Mouse (Mus musculus) Patski (cell line): ENCODE results near the gene Pole3. TPM values are rescaled to one million over a fixed set of nuclear protein-coding genes. Genes with fewer than 3 reads are reported as not detected.
"Not testable (repeated sequence)": the region's sequence is repeated elsewhere in the genome, so short reads cannot be mapped to it uniquely, and the experiment has no call there.

Source experiments
- ATAC-seq: fragments of 100-300 bp; one replicate; pipeline ENCODE4 v1.8.0; 2021
- CTCF ChIA-PET: fragments of 350-600 bp; sonication (Branson Sonifier 250); formaldehyde crosslinking; loops from one replicate; lab custom pipeline; 2022; ENCODE audit warnings: inconsistent platforms; lab: Charles Lee
- POLR2A ChIA-PET: fragments of 350-600 bp; sonication (Branson Sonifier 250); formaldehyde crosslinking; loops from one replicate; lab custom pipeline; 2022; ENCODE audit warnings: antibody characterized with exemption, inconsistent platforms; lab: Charles Lee
- DNase-seq: peaks from one replicate; pipeline ENCODE4 v3.0.0-alpha.2; 2011; ENCODE audit warnings: low read depth, low spot score
- H3K27me3 ChIP-seq: fragments of 371-371 bp; one replicate; pipeline ENCODE4 v1.5.1; 2021
- CTCF ChIP-seq: fragments of 100-300 bp; IDR thresholded peaks from one replicate; pipeline ENCODE4 v1.5.1; 2021
- in situ Hi-C: fragments of 300-500 bp; cut with MboI; formaldehyde crosslinking; loops from 3 replicates; pipeline ENCODE4 v1.11.1; 2018; ENCODE audit warnings: low pct_unique_long_range_greater_than_20kb, mixed read lengths
- polyA plus RNA-seq: library from polyadenylated mRNA; unstranded; gene quantifications from one replicate; pipeline ENCODE4 v1.2.3, GENCODE M21; 2021

The Pole3 gene
- polyA plus RNA-seq, 1 experiment from 2014 or later, result 36.4 TPM

DNA sequence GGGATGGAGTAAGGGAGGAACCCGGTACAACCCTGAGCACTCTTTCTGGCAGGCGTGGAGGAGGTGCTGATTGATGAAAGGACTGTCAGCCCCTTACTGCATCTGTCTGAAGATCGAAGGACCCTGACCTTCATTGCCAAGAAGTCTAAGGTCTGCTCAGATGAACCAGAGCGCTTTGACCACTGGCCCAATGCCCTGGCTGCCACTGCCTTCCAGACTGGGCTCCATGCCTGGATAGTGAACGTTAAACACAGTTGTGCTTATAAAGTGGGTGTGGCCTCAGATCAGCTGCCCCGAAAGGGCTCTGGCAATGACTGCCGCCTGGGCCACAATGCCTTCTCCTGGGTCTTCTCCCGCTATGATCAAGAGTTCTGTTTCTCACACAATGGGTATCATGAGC, 28.9 kb downstream of the Pole3 start:
- ATAC-seq (no peak), DNase-seq (no peak)
- CTCF ChIA-PET, result no interaction called here
- H3K27me3 ChIP-seq, result no peaks in the 10 kb centered on the region
- POLR2A ChIA-PET, result no interaction called here
- in situ Hi-C loops, result no loop called here
- TF ChIP-seq CTCF, result no peak

DNA sequence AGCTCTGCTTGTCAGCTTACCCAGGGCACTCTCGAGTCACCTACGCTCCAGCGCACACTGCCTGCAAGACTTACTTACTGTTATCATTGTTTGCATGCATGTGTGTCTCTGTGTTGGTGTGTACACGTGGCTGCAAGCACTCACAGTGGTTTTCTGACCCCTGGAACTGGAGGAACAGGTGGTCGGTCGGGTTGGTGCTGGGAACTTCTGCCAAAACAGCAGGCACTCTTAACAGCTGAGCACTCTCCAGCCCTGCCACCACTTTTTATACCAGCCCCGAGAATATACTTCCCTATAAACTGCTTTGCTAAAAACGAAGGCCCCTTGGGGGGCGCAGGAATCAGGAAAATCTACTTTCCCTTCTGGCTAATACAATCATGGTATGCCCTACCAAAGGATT, 30.6 kb downstream of the Pole3 start:
- TF ChIP-seq CTCF, result no peak
- ATAC-seq (no peak), DNase-seq (no peak)
- no peaks in the 10 kb centered on the region for H3K27me3 ChIP-seq
- ChIA-PET CTCF (interaction anchor here (1.2 to 1.7 kb wide), 2 partner anchors 9 to 39 kb away, joined by 4 read pairs; no protein-coding TSS in a partner anchor), POLR2A (no interaction called here)
- in situ Hi-C loops, result no loop called here

DNA sequence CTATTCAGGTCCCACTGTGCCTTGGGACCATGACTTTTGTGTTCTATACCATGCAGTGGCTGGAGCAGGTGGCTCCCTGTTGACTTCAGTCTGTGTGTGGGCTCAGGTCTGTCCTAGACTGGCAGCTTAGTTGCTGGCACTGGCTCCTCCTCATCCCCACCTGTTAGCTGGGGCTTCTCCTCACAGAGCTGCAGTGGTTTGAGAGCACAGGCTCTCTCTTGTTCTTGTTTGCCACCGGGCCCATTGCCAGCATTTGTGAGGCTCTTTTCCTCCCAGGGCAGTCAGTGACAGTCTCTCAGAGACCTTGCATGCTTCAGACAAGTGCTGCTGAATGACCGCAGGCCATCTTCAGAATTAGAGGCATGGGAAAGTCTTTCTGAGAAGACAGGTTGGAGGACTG, 32.2 kb downstream of the Pole3 start:
- CTCF ChIA-PET, result no interaction called here
- ATAC-seq, result no peak
- TF ChIP-seq CTCF, result no peak
- no peak for DNase-seq
- in situ Hi-C loops, result no loop called here
- no peaks in the 10 kb centered on the region for H3K27me3 ChIP-seq
- POLR2A ChIA-PET, result no interaction called here

DNA sequence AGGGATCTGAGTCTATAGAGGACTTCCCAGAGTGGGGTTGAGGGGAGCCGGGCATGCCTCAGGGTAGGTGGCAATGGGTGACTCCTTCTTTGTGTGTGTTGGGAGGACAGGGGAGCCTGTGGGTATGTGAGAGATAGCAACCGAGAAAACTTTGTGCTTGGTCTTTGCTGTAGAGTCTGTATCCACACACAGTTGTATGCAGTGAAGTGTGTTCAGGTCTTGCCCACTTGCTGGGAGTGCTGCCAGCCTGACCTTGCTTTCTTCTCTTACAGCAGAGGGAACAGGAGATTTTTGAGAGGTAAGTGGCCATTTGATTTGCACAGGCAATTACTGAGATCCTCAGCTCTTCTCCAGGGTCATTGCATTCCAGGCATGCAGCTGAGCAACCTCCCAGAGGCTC, 37.0 kb downstream of the Pole3 start:
- in situ Hi-C loops, result no loop called here
- ATAC-seq, result no peak
- CTCF ChIA-PET, result no interaction called here
- no peaks in the 10 kb centered on the region for H3K27me3 ChIP-seq
- POLR2A ChIA-PET, result no interaction called here
- TF ChIP-seq CTCF, result no peak
- no peak for DNase-seq

DNA sequence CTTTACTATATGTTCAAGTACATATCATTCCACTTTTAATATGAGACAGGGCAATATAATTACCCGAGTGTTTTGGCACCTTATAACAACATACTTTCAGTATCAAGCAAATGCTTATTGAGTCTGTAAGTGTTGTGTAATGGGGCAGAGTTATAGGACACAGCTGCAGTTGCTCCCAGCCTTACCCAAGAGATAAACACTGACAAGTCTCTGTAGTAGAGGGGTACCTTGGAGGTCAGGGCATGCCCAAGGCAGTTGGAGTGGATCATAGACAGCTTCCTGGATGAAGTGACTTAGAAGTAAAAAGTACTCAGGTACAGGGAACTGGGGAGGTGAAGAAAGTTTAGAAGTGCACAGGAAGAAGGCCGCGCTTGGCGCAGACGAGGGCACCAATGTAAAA, 37.7 kb downstream of the Pole3 start:
- in situ Hi-C loops, result no loop called here
- no peak for DNase-seq
- H3K27me3 ChIP-seq, result no peaks in the 10 kb centered on the region
- POLR2A ChIA-PET, result interaction anchor here (0.9 kb wide), 1 partner anchor 12 kb away, joined by 4 read pairs; no protein-coding TSS in a partner anchor
- no peak for ATAC-seq
- CTCF ChIA-PET, result no interaction called here
- no peak for TF ChIP-seq CTCF

DNA sequence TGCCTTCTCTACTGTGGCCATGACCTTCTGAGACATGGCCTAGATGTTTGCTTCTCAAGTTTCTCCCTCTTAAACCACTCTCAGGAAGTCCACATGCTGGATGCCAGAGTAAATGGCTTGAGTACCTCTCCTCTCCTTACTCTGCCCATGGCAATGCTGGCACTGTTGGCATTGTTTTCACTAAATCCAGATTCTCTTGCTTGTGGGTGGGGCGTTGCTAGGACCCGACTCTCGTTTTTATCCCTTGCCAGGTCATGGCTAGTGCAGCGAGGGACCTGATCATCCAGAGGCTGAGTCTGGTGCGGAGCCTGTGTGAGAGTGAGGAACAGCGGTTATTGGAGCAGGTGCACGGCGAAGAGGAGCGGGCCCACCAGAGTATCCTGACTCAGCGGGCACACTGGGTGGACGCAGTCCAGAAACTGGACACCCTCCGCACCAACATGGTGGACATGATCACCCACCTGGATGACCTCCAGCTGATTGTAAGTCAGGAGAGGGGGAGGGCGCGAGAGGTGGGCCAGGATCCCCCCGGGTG, 38.6 kb downstream of the Pole3 start:
- ATAC-seq, result no peak
- POLR2A ChIA-PET, result no interaction called here

DNA sequence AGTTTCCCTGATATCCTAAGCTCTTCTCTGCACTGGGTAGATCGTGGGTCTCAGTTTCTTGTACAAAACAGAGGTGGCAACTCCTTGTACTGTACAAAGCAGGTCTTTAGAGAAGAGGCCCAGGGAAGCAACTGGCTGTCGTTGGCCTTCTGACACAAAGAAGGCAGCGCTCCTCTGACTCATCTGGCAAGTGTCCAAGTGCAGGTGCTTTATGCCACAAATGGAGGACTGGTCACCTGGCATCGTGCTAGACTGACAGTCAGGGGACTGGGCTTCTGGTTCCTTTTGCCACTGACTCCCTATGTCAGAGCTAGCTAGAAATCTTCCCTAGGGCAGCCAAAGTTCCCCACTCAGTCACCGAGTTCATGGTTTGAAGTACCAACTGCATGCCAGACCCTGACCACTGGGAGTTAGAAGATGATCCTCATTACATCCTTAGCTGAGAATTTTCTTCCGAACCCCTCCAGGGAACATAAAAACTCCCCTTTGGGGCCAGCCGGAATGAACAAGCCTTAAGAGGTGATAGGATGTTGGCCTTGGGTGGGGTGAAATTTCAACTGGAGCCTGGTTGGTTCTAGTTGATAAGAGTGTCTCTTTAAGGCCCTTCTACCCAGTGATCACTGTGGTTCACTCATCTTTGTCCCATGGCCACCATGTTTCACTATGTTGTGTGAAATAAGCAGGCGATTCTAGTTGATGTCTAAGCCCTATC, 39.3 kb downstream of the Pole3 start:
- POLR2A ChIA-PET, result interaction anchor here (0.7 kb wide), 2 partner anchors 31 to 55 kb away, joined by 3 read pairs; no protein-coding TSS in a partner anchor
- ATAC-seq, result no peak
- no peaks in the 10 kb centered on the region for H3K27me3 ChIP-seq
- no peak for DNase-seq
- TF ChIP-seq CTCF, result no peak
- CTCF ChIA-PET, result interaction anchor here (1.0 to 1.1 kb wide), 2 partner anchors 9 to 33 kb away, joined by 3 to 4 read pairs; no protein-coding TSS in a partner anchor
- in situ Hi-C loops, result no loop called here

More for the DNA sequence above, 38.6 kb downstream of the Pole3 start:
- DNase-seq, result no peak
- H3K27me3 ChIP-seq, result no peaks in the 10 kb centered on the region
- no peak for TF ChIP-seq CTCF
- in situ Hi-C loops, result no loop called here
- CTCF ChIA-PET, result interaction anchor here (1.1 kb wide), 1 partner anchor 32 kb away, joined by 3 read pairs; no protein-coding TSS in a partner anchor

DNA sequence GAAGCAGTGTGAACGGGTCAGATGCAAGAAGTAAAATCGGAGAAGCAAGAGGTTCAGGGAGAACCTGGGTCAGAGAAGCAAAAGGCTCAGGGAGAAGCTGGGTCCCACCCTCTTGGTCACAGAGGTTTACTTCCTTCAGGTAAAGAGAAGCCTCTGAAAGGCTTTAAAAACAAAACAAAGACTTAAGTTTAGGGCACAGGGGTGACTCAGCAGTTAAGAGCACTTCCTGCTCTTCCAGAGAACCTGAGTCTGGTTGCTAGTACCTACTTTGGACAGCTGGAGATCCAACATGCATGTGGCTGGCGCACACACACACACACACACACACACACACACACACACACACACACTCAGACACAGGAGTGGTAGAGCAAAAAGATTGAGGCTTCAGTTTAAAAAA, 39.9 kb downstream of the Pole3 start:
- ChIA-PET CTCF (interaction anchor here (1.0 kb wide), 1 partner anchor 9 kb away, joined by 4 read pairs; no protein-coding TSS in a partner anchor), POLR2A (interaction anchor here (0.7 kb wide), 2 partner anchors 30 to 54 kb away, joined by 3 read pairs; no protein-coding TSS in a partner anchor)
- in situ Hi-C loops, result no loop called here
- ATAC-seq (no peak), DNase-seq (no peak)
- no peaks in the 10 kb centered on the region for H3K27me3 ChIP-seq
- no peak for TF ChIP-seq CTCF

DNA sequence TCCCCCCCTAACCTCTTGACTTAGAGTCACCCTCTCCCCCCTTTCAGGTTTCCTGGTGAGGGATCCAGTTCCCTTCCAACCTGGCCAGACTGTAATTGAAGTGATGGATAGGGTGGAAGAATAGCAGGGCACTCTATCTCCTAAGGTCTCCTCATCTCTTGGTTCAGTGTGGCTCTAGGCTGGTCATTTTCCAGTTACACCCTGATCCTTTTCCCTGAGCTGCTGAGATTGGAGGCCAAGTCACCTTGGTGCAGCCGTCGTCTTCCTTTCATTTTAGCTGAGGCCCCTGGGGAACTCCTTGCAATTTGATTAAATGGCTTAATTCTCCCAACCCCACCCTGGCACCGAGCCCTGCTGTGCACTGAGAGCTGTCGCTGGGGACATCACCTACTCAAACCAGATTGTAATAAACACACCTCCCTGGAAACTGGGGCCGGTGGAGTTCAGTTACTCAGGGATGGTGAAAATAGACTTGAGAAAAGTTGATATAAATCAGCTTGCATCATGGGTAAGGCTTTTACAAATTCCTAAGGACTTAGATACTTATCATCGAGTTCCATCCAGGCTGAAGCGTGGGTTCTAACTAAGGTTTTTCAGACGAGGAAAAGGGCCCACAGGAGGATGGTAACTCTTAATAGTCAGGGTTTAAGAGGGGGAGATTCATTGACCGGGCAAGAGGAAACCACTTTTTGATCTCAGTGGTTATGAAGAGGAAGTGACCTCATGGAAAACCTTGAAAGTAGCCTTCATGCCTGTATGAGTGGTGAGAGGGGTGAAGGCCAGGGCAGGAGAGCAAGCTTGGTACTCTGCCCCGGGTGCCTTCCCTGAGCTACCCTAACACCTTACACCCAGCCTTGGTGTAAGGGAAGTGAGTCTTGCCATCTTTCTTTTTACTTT, 43.9 kb downstream of the Pole3 start:
- no peak for DNase-seq
- ChIA-PET POLR2A (no interaction called here), CTCF (no interaction called here)
- no peaks in the 10 kb centered on the region for H3K27me3 ChIP-seq
- in situ Hi-C loops, result no loop called here
- TF ChIP-seq CTCF, result no peak
- no peak for ATAC-seq

DNA sequence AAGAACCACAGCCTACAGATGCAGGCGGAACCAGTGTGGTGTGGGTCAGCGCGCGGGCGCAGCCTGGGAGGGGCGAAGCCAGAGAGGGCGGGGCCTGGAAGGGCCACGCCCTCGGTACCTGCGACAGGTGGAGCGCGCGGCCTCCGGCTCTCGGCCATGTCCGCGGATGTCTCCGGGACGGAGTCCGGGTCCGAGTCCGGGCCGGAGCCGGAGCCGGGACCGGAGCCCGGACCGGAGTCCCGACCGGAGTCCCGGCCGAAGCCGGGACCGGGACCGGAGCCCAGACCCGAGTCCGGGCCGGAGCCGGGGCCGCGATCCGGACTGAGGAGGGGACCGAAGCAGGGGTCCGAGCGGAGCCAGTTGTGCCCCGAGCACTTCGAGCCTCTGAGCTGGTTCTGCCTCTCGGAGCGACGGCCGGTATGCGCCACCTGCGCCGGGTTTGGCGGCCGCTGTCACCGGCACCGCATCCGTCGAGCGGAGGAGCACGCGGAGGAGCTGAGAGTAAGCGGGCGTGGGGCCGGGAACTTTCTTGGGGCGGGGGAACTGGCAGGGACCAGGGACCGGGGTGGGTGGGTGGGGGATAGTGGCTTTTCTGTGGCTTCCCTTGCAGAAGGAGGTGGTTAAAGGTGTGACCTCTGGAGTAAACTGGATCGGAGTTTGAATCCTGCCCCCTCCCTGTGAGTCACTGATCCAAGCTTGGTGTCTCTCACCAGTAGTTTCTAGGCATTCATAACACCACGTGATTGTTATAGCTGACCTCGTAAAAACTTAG, 44.7 kb downstream of the Pole3 start, which contains the start of gene Bspry:
Gene Bspry (plus strand): TSS at position 117 of the 772 bp plus-strand sequence.
- in situ Hi-C loops, result no loop called here
- no peak for TF ChIP-seq CTCF
- ATAC-seq (no peak), DNase-seq (no peak)
- ChIA-PET POLR2A (no interaction called here), CTCF (no interaction called here)
- no peaks in the 10 kb centered on the region for H3K27me3 ChIP-seq

DNA sequence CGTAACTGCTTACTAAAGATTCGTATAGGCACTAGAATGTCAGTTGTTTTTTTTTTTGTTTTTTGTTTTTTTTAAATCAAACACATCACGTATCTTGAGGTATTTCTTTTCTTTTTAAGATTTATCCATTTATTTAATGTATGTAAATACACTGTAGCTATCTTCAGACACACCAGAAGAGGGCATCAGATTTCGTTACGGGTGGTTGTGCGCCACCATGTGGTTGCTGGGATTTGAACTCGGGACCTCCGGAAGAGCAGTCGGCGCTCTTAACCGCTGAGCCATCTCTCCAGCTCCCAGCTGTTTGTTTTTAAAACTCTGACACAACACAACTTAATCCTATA, 45.3 kb downstream of the Pole3 start:
- DNase-seq, in situ Hi-C loops, CTCF ChIA-PET, ATAC-seq, H3K27me3 ChIP-seq, POLR2A ChIA-PET: not testable (repeated sequence)
